Mouse (Mus musculus) thymus, adult 2 months (tissue): Measurements from ENCODE around the gene Atp5j. TPM values are rescaled to one million over a fixed set of nuclear protein-coding genes. Genes with fewer than 3 reads are reported as not detected.

Source experiments
- DNase-seq: peaks from one replicate; pipeline ENCODE4 v3.0.0; 2021
- H3K27ac ChIP-seq: fragments of 200-500 bp; 2 replicates; pipeline ENCODE4 v1.5.1; 2012; ENCODE audit warnings: low read length, control low read depth; ENCODE audit not compliant: control insufficient read depth, insufficient read depth
- H3K27me3 ChIP-seq: fragments of 200-500 bp; 2 replicates; pipeline ENCODE4 v1.6.1; 2012; ENCODE audit warnings: mild to moderate bottlenecking, low read length, moderate library complexity, mixed read lengths; ENCODE audit not compliant: control insufficient read depth, insufficient read depth
- H3K36me3 ChIP-seq: fragments of 200-500 bp; 2 replicates; pipeline ENCODE4 v1.6.1; 2012; ENCODE audit warnings: mild to moderate bottlenecking, low read length, moderate library complexity; ENCODE audit not compliant: control insufficient read depth, insufficient read depth
- H3K4me1 ChIP-seq: fragments of 200-500 bp; replicated peaks from 2 replicates; pipeline ENCODE4 v1.6.1; 2012; ENCODE audit warnings: low read length; ENCODE audit not compliant: control insufficient read depth, insufficient read depth
- H3K4me3 ChIP-seq: fragments of 200-500 bp; 2 replicates; pipeline ENCODE4 v1.5.1; 2012; ENCODE audit warnings: mild to moderate bottlenecking, low read length, control low read depth, moderate library complexity; ENCODE audit not compliant: control insufficient read depth, insufficient read depth
- CTCF ChIP-seq: fragments of 200-500 bp; IDR thresholded peaks from 2 replicates; pipeline ENCODE4 v1.5.1; 2012; ENCODE audit warnings: mild to moderate bottlenecking, control low read depth, low read length, moderate library complexity, borderline replicate concordance; ENCODE audit not compliant: control insufficient read depth, poor library complexity, insufficient read depth; ENCODE audit errors: extremely low read depth
- POLR2A ChIP-seq: fragments of 200-500 bp; IDR thresholded peaks from 2 replicates; pipeline ENCODE4 v1.6.1; 2012; ENCODE audit warnings: mild to moderate bottlenecking, low read length, control low read depth, moderate library complexity; ENCODE audit not compliant: control insufficient read depth, poor library complexity, insufficient read depth; ENCODE audit errors: extremely low read depth
- WGBS: fragments of 180-500 bp; shearing (Covaris S2); methylation state at CpG from one replicate; pipeline ENCODE4 v1.1.7; 2018; 5-methylcytosine and 5-hydroxymethylcytosine counted together
- polyA plus RNA-seq: library from polyadenylated mRNA; depleted of rRNA; stranded (reverse); fragments of >200 nt; gene quantifications from 2 replicates; pipeline ENCODE4 v1.2.3, GENCODE M21; 2012; rRNA removed

The Atp5j gene
- polyA plus RNA-seq, 1 experiment: 214 TPM

GRCm38 (mm10) chr16:84779718-84780117 is 55.7 kb downstream of the Atp5j start:
- no peak for DNase-seq
- TF ChIP-seq POLR2A: no peak
- TF ChIP-seq CTCF: no peak
- Histone ChIP-seq H3K27ac (no peak overlapping the region), H3K36me3 (no peaks in the 10 kb centered on the region), H3K4me3 (no peak overlapping the region), H3K4me1 (no peaks in the 10 kb centered on the region), H3K27me3 (no peaks in the 10 kb centered on the region; the same call in none of the 2 replicates)
- WGBS: 81% methylated on average over 5 of the region's 5 CpGs

GRCm38 (mm10) chr16:84778861-84779630 is 56.4 kb downstream of the Atp5j start:
- no peak for TF ChIP-seq CTCF
- no peak for TF ChIP-seq POLR2A
- no peaks in the 10 kb centered on the region for H3K36me3 ChIP-seq
- no peak overlapping the region for H3K27ac ChIP-seq
- no peak overlapping the region for H3K4me3 ChIP-seq
- 98% methylated on average over 6 of the region's 6 CpGs for WGBS
- 0 out of 2 replicates have a peak, but pooled peaks cover 3% of the 10 kb centered on the region for H3K4me1 ChIP-seq
- H3K27me3 ChIP-seq: no peaks in the 10 kb centered on the region; the same call in none of the 2 replicates
- no peak for DNase-seq

- WGBS: 97% methylated on average over 6 of the region's 6 CpGs
- H3K4me3 ChIP-seq: no peak overlapping the region
- TF ChIP-seq POLR2A (no peak), CTCF (no peak)
- DNase-seq: no peak
- H3K27ac ChIP-seq: no peak overlapping the region
- H3K27me3 ChIP-seq: peaks cover 6% of the 10 kb centered on the region
- 0 out of 2 replicates have a peak, but pooled peaks cover 3% of the 10 kb centered on the region for H3K4me1 ChIP-seq
- no peaks in the 10 kb centered on the region for H3K36me3 ChIP-seq
Observed at GRCm38 (mm10) chr16:84778431-84778830, 57.0 kb downstream of the Atp5j start.

Other genes with a start within 250 kb of the Atp5j start
- gene Mrpl39, start 99.9 kb downstream of the Atp5j start, polyA plus RNA-seq: 12.3 and 15.1 TPM in 2 replicates
- 2.1 and 4.1 TPM in 2 replicates for gene Jam2, start 61.5 kb downstream of the Atp5j start, polyA plus RNA-seq
- 13.0 TPM in 2 replicates for gene Gabpa, start 700 bp downstream of the Atp5j start, polyA plus RNA-seq